Mouse (Mus musculus) erythroblast, embryonic 14.5 days (primary cell): ENCODE measurements around the gene Saysd1. TPM values are rescaled to one million over a fixed set of nuclear protein-coding genes. Genes with fewer than 3 reads are reported as not detected.
A peak's percentile ranks its signal among the peaks of the same experiment; 100 is the strongest.

Source experiments
- H3K27me3 ChIP-seq: 2 replicates; pipeline ENCODE4 v1.6.1; 2012; ENCODE audit warnings: inconsistent platforms; ENCODE audit not compliant: control insufficient read depth
- H3K36me3 ChIP-seq: 2 replicates; pipeline ENCODE4 v1.6.1; 2012; ENCODE audit warnings: mild to moderate bottlenecking, inconsistent platforms; ENCODE audit not compliant: control insufficient read depth
- H3K4me1 ChIP-seq: 2 replicates; pipeline ENCODE4 v1.6.1; 2012; ENCODE audit warnings: inconsistent platforms; ENCODE audit not compliant: control insufficient read depth
- H3K4me3 ChIP-seq: replicated peaks from 2 replicates; pipeline ENCODE3; 2012; ENCODE audit warnings: moderate library complexity, mild to moderate bottlenecking, inconsistent platforms
- H3K9me3 ChIP-seq: 2 replicates; pipeline ENCODE4 v1.6.1; 2012; ENCODE audit warnings: low read length, inconsistent platforms, mixed read lengths; ENCODE audit not compliant: control insufficient read depth
- GATA1 ChIP-seq: IDR thresholded peaks from 2 replicates; pipeline ENCODE4 v1.6.1; 2012; ENCODE audit warnings: low read length, inconsistent platforms, mixed read lengths
- TAL1 ChIP-seq: IDR thresholded peaks from 3 replicates; pipeline ENCODE4 v1.6.1; 2012; ENCODE audit warnings: low read length, inconsistent platforms, mixed read lengths
- polyA plus RNA-seq: library from polyadenylated mRNA; stranded (reverse); fragments of >175 nt; gene quantifications from 2 replicates; pipeline ENCODE4 v1.2.3, GENCODE M21; 2012

The Saysd1 gene
- polyA plus RNA-seq, 1 experiment, result 0.26 TPM

GRCm38 (mm10) chr14:20178593-20178992 lies 40.3 kb upstream of the Saysd1 start:
- Histone ChIP-seq H3K4me3 (peak overlapping the region; percentile 95), H3K36me3 (peaks cover 49% of the 10 kb centered on the region), H3K27me3 (no peaks in the 10 kb centered on the region), H3K4me1 (peaks cover 79% of the 10 kb centered on the region), H3K9me3 (no peaks in the 10 kb centered on the region)
- TF ChIP-seq GATA1 (no peak), TAL1 (no peak)

GRCm38 (mm10) chr14:20177494-20178123 lies 39.3 kb upstream of the Saysd1 start:
- H3K27me3 ChIP-seq, result no peaks in the 10 kb centered on the region
- H3K9me3 ChIP-seq, result no peaks in the 10 kb centered on the region
- no peak overlapping the region for H3K4me3 ChIP-seq
- peaks cover 87% of the 10 kb centered on the region for H3K4me1 ChIP-seq
- TF ChIP-seq GATA1, result no peak
- TF ChIP-seq TAL1, result no peak
- peaks cover 56% of the 10 kb centered on the region for H3K36me3 ChIP-seq

- peaks cover 81% of the 10 kb centered on the region for H3K4me1 ChIP-seq
- peaks cover 73% of the 10 kb centered on the region for H3K36me3 ChIP-seq
- no peak overlapping the region for H3K4me3 ChIP-seq
- no peaks in the 10 kb centered on the region for H3K9me3 ChIP-seq
- TF ChIP-seq TAL1, result no peak
- no peak for TF ChIP-seq GATA1
- H3K27me3 ChIP-seq, result no peaks in the 10 kb centered on the region
Observed at GRCm38 (mm10) chr14:20175705-20176104, 37.4 kb upstream of the Saysd1 start.

GRCm38 (mm10) chr14:20175114-20175513 lies 36.8 kb upstream of the Saysd1 start:
- H3K27me3 ChIP-seq, result no peaks in the 10 kb centered on the region
- H3K4me1 ChIP-seq, result peaks cover 81% of the 10 kb centered on the region
- H3K4me3 ChIP-seq, result no peak overlapping the region
- TF ChIP-seq GATA1, result no peak
- no peak for TF ChIP-seq TAL1
- no peaks in the 10 kb centered on the region for H3K9me3 ChIP-seq
- H3K36me3 ChIP-seq, result peaks cover 79% of the 10 kb centered on the region

DNA sequence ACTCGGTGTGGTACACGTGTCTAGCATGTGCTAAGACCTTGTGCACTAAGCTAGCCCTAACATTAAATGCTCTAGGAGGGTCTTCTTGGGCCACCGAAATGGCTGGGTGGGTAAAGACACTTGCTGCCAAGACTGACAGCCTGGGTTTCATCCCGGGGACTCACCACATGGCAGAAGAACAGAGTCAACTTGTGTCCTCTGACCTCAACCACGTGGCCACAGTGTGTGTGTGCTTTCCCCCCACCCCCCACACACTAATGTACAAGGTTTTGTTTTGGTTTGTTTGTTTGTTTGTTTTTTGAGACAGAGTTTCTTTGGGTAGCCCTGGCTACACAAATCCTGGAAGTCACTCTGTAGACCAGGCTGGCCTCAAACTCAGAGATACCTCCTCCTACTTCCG lies 36.4 kb upstream of the Saysd1 start:
- H3K4me3 ChIP-seq, result no peak overlapping the region
- no peaks in the 10 kb centered on the region for H3K27me3 ChIP-seq
- TF ChIP-seq TAL1, result no peak
- TF ChIP-seq GATA1, result no peak
- peaks cover 83% of the 10 kb centered on the region for H3K36me3 ChIP-seq
- H3K9me3 ChIP-seq, result no peaks in the 10 kb centered on the region
- H3K4me1 ChIP-seq, result peaks cover 81% of the 10 kb centered on the region

DNA sequence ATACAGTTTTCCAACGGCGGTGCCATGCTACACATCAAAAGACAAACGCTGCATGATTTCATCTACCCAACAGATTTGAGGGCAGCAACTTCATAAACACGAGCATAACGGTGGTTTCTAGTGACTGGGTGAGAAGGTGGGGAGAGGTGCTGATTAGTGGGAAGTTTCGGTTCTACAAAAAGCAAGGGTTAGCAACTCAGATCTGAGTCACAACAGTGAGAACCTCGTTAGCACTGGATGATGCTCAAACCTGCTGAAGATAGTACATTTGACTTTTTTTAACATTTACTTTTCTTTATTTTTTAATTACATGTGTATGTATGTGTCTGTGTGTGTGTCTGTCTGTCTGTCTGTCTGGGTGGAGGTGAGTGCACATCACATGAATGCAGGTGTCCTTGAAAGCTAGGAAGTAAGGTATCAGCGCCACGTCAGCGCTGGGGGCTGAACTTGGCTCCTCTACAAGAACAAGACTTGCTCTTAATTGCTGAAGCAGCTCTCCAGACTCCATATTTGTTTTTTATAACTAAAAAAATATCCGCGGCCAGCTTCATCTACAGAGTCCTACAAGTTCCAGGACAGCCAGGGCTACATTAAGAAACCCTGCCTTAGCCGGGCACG lies 35.6 kb upstream of the Saysd1 start:
- no peaks in the 10 kb centered on the region for H3K9me3 ChIP-seq
- TF ChIP-seq TAL1 (no peak), GATA1 (no peak)
- peaks cover 83% of the 10 kb centered on the region for H3K36me3 ChIP-seq
- peaks cover 77% of the 10 kb centered on the region for H3K4me1 ChIP-seq
- no peak overlapping the region for H3K4me3 ChIP-seq
- no peaks in the 10 kb centered on the region for H3K27me3 ChIP-seq

DNA sequence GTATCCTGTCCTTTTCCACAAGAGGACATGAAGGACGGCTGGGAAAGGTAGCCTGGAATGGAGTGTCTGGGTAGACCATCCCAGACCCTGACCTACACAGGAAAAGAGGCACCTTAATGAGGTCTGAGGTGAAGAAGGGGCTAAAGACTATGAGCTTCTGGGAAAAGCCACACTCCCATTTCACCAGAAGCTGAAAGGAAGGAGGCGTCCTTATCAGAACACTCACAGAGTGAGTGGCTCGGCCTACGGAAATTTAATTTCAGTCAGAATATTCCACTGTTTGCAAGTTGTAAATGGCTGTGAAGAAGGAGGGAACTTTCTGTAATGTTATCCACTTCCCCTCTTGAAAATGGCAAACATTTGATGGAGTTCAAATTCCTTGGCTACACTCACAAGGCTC lies 34.6 kb upstream of the Saysd1 start:
- peaks cover 76% of the 10 kb centered on the region for H3K4me1 ChIP-seq
- H3K4me3 ChIP-seq, result peak overlapping the region; percentile 27
- peaks cover 85% of the 10 kb centered on the region for H3K36me3 ChIP-seq
- no peak for TF ChIP-seq GATA1
- no peak for TF ChIP-seq TAL1
- no peaks in the 10 kb centered on the region for H3K27me3 ChIP-seq
- no peaks in the 10 kb centered on the region for H3K9me3 ChIP-seq

GRCm38 (mm10) chr14:20172509-20172908 lies 34.2 kb upstream of the Saysd1 start:
- TF ChIP-seq GATA1, result no peak
- no peak for TF ChIP-seq TAL1
- Histone ChIP-seq H3K4me1 (peaks cover 73% of the 10 kb centered on the region), H3K27me3 (no peaks in the 10 kb centered on the region), H3K36me3 (peaks cover 85% of the 10 kb centered on the region), H3K9me3 (no peaks in the 10 kb centered on the region), H3K4me3 (no peak overlapping the region)

DNA sequence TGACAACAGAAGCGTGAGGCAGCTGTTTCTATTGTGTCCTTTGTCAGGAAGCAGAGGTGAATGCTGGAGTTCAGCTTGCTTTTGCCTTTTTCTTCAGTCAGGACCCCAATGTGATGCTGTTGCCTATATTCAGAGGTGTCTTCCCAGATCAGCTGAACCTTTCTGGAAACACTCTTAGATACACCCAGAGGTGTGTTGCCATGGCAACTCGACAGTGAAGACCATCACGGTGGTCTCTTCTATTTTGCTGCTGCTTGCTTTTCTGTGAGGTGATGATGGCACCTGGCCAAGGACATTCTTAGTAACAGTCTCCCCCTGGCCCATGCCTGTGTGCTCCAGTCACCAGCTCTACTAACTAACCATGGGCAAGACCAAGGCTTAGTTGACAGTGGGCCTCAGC lies 33.5 kb upstream of the Saysd1 start:
- Histone ChIP-seq H3K9me3 (no peaks in the 10 kb centered on the region), H3K27me3 (no peaks in the 10 kb centered on the region), H3K36me3 (peaks cover 87% of the 10 kb centered on the region), H3K4me1 (peaks cover 72% of the 10 kb centered on the region), H3K4me3 (no peak overlapping the region)
- TF ChIP-seq TAL1, result no peak
- no peak for TF ChIP-seq GATA1
